Mouse (Mus musculus): ENCODE measurements at regions not wholly inside any gene's neighbourhood (a gene's known extent, or its start where the extent isn't known, plus 50 kb on each side); places are given as distances from the start of the nearest gene placed in this dataset.

DNA sequence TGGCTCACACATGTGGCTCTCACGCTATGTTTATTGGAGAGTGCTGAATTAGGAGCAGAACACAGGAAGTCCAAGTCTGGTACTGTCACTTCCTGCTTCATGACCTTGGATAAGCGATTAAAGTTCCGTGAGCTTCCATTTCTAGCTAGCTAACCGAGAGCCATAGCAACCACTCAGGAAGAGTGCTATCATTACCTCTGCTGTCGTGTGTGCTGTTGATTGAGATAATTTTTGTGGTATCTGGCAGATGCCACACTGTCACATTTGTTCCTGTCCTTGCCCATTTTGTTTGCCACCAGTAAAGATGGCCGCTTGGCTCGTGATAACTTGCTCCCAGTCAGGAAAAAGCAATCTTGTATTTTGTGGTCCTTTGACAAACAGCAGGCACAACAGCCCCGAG is 230.6 kb downstream of the Kcnrg start:
- no peak for TF ChIP-seq CTCF (IDR thresholded peaks at IDR 0.05; ENCODE audit: control insufficient read depth, insufficient read depth, insufficient read length)
- no peak for TF ChIP-seq FOSL1 (IDR thresholded peaks at IDR 0.05; ENCODE audit: insufficient read depth, low read length, poor library complexity, severe bottlenecking)
- TF ChIP-seq MYOG (IDR thresholded peaks at IDR 0.05; ENCODE audit: control insufficient read depth, extremely low read depth, insufficient read length) = no peak
- TF ChIP-seq USF1 (IDR thresholded peaks at IDR 0.05; ENCODE audit: low read depth) = no peak
- TF ChIP-seq CEBPB (IDR thresholded peaks at IDR 0.05; ENCODE audit: low read depth) = no peak

Measured in C2C12 (cell line).